Mouse (Mus musculus) adrenal gland, adult 8-10 months (tissue): ENCODE measurements at regions not wholly inside any gene's neighbourhood (a gene's known extent, or its start where the extent isn't known, plus 50 kb on each side); places are given as distances from the start of the nearest gene placed in this dataset.

Experiments used
- DNase-seq: peaks from one replicate; pipeline ENCODE4 v3.0.0; 2022

DNA sequence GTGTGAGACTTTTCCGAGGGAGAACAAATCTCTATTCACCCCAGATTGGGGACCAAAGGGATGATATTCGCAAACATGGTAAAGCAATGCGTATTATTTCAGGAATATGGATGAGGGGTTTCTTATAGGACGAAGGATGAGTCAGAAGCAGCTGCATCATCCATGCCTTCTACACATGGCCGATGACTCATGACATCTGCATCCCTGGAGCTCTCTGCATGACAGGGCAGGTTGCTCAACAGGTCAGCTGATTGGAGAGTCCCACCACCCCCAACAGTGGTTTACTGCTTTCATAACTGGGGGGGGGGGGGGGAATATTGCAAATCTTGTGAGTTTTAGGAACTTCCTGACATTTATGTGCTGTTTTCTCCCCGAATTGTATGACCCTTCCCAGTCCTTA is 50.3 kb upstream of the Pias1 start:
- no peak for DNase-seq
